Mouse (Mus musculus): ENCODE data around the gene Zg16. TPM values are rescaled to one million over a fixed set of nuclear protein-coding genes. Genes with fewer than 3 reads are reported as not detected.
"Not testable (repeated sequence)": the region's sequence is repeated elsewhere in the genome, so short reads cannot be mapped to it uniquely, and the experiment has no call there.

Gene Zg16
- total and polyA plus RNA-seq, 2 experiments from 2014 or later: not detected

GRCm38 (mm10) chr7:127091114-127091896 is 4.2 kb upstream of the Zg16 start, which contains the start of gene AI467606:
Gene AI467606 (plus strand): TSS chr7:127091359.
- peak within 1 kb of the TSS; percentile 60; the same call in 1 of the 2 replicates for H3K27ac ChIP-seq (ENCODE audit: low read depth)
- ATAC-seq (ENCODE audit: insufficient read depth, low read depth) (no peak), DNase-seq (ENCODE audit: low spot score) (no peak)
- H3K4me3 ChIP-seq (ENCODE audit: low read depth, low read length): peak within 1 kb of the TSS; percentile 30; the same call in 1 of the 2 replicates
- 62% methylated on average over 16 of the region's 16 CpGs for WGBS
- no peaks in the 10 kb centered on the region for H3K27me3 ChIP-seq (ENCODE audit: control insufficient read depth, insufficient read depth, low read length)
- TF ChIP-seq CTCF (IDR thresholded peaks at IDR 0.05; ENCODE audit: low read depth) (no peak), EP300 (IDR thresholded peaks at IDR 0.05; ENCODE audit: low read depth) (no peak)
- H3K9me3 ChIP-seq (replicated peaks; ENCODE audit: control insufficient read depth, low read length): no peaks in the 10 kb centered on the region
- H3K9ac ChIP-seq (replicated peaks; ENCODE audit: low read depth, low read length): no peak within 1 kb of the TSS; the same call in 1 of the 2 replicates
- H3K4me2 ChIP-seq (ENCODE audit: low read depth, low read length): peak within 1 kb of the TSS; percentile 32; the same call in 1 of the 2 replicates
- H3K36me3 ChIP-seq (replicated peaks; ENCODE audit: control insufficient read depth, insufficient read depth, low read length): no peaks in the 10 kb centered on the region
- peaks cover 9% of the 10 kb centered on the region; the same call in 1 of the 2 replicates for H3K4me1 ChIP-seq (ENCODE audit: control insufficient read depth, insufficient read depth)

- Histone ChIP-seq H3K4me3 (ENCODE audit: low read depth, low read length) (no peak overlapping the region), H3K36me3 (replicated peaks; ENCODE audit: control insufficient read depth, insufficient read depth, low read length) (no peaks in the 10 kb centered on the region), H3K27ac (ENCODE audit: low read depth) (peak overlapping the region; percentile 60; the same call in 1 of the 2 replicates), H3K9ac (replicated peaks; ENCODE audit: low read depth, low read length) (no peak overlapping the region), H3K4me2 (ENCODE audit: low read depth, low read length) (peak overlapping the region; percentile 31; the same call in 1 of the 2 replicates), H3K9me3 (replicated peaks; ENCODE audit: control insufficient read depth, low read length) (no peaks in the 10 kb centered on the region), H3K4me1 (ENCODE audit: control insufficient read depth, insufficient read depth) (peaks cover 9% of the 10 kb centered on the region; the same call in 1 of the 2 replicates), H3K27me3 (ENCODE audit: control insufficient read depth, insufficient read depth, low read length) (no peaks in the 10 kb centered on the region)
- 79% methylated on average over 20 of the region's 20 CpGs for WGBS
- TF ChIP-seq EP300 (IDR thresholded peaks at IDR 0.05; ENCODE audit: low read depth) (no peak), CTCF (IDR thresholded peaks at IDR 0.05; ENCODE audit: low read depth) (no peak)
- no peak for ATAC-seq (ENCODE audit: insufficient read depth, low read depth)
- DNase-seq (ENCODE audit: low spot score): no peak
Measured at GRCm38 (mm10) chr7:127090154-127091113, 3.3 kb upstream of the Zg16 start.

- no peak for TF ChIP-seq EP300 (IDR thresholded peaks at IDR 0.05; ENCODE audit: low read depth)
- TF ChIP-seq CTCF (IDR thresholded peaks at IDR 0.05; ENCODE audit: low read depth): no peak
- DNase-seq (ENCODE audit: low spot score) (no peak), ATAC-seq (ENCODE audit: insufficient read depth, low read depth) (no peak)
- peaks cover 9% of the 10 kb centered on the region; the same call in 1 of the 2 replicates for H3K4me1 ChIP-seq (ENCODE audit: control insufficient read depth, insufficient read depth)
- peak overlapping the region; percentile 51 for H3K4me2 ChIP-seq (ENCODE audit: low read depth, low read length)
- H3K27me3 ChIP-seq (ENCODE audit: control insufficient read depth, insufficient read depth, low read length): no peaks in the 10 kb centered on the region
- H3K9ac ChIP-seq (replicated peaks; ENCODE audit: low read depth, low read length): 0 out of 2 replicates have a peak overlapping the region, but pooled peaks have one; percentile 26
- H3K36me3 ChIP-seq (replicated peaks; ENCODE audit: control insufficient read depth, insufficient read depth, low read length): no peaks in the 10 kb centered on the region
- peak overlapping the region; percentile 25 for H3K4me3 ChIP-seq (ENCODE audit: low read depth, low read length)
- H3K27ac ChIP-seq (ENCODE audit: low read depth): peak overlapping the region; percentile 48; the same call in 1 of the 2 replicates
- WGBS: 18% methylated on average over 27 of the region's 27 CpGs
- H3K9me3 ChIP-seq (replicated peaks; ENCODE audit: control insufficient read depth, low read length): no peaks in the 10 kb centered on the region
Measured at GRCm38 (mm10) chr7:127088901-127089845, 2.0 kb upstream of the Zg16 start.

GRCm38 (mm10) chr7:127088083-127088482 is 955 bp upstream of the Zg16 start:
- Histone ChIP-seq H3K9me3 (replicated peaks; ENCODE audit: control insufficient read depth, low read length) (no peaks in the 10 kb centered on the region), H3K4me1 (ENCODE audit: control insufficient read depth, insufficient read depth) (peaks cover 9% of the 10 kb centered on the region; the same call in 1 of the 2 replicates), H3K36me3 (replicated peaks; ENCODE audit: control insufficient read depth, insufficient read depth, low read length) (no peaks in the 10 kb centered on the region), H3K27me3 (ENCODE audit: control insufficient read depth, insufficient read depth, low read length) (no peaks in the 10 kb centered on the region), H3K27ac (ENCODE audit: low read depth) (no peak overlapping the region), H3K4me3 (ENCODE audit: low read depth, low read length) (no peak overlapping the region), H3K9ac (replicated peaks; ENCODE audit: low read depth, low read length) (no peak overlapping the region), H3K4me2 (ENCODE audit: low read depth, low read length) (no peak overlapping the region)
- WGBS: 86% methylated on average over 3 of the region's 3 CpGs
- no peak for ATAC-seq (ENCODE audit: insufficient read depth, low read depth)
- no peak for TF ChIP-seq EP300 (IDR thresholded peaks at IDR 0.05; ENCODE audit: low read depth)
- TF ChIP-seq CTCF (IDR thresholded peaks at IDR 0.05; ENCODE audit: low read depth): no peak
- DNase-seq (ENCODE audit: low spot score): no peak

GRCm38 (mm10) chr7:127085751-127086150 is 1.4 kb downstream of the Zg16 start:
- not testable (repeated sequence) for H3K9ac ChIP-seq (replicated peaks; ENCODE audit: low read depth, low read length); H3K27me3 ChIP-seq (ENCODE audit: control insufficient read depth, insufficient read depth, low read length); H3K36me3 ChIP-seq (replicated peaks; ENCODE audit: control insufficient read depth, insufficient read depth, low read length); ATAC-seq (ENCODE audit: insufficient read depth, low read depth); H3K4me3 ChIP-seq (ENCODE audit: low read depth, low read length); H3K4me1 ChIP-seq (ENCODE audit: control insufficient read depth, insufficient read depth); H3K27ac ChIP-seq (ENCODE audit: low read depth); DNase-seq (ENCODE audit: low spot score); H3K9me3 ChIP-seq (replicated peaks; ENCODE audit: control insufficient read depth, low read length); H3K4me2 ChIP-seq (ENCODE audit: low read depth, low read length)
- WGBS: 40% methylated on average over 6 of the region's 6 CpGs

Measured in heart, postnatal 0 days (tissue).